Mouse (Mus musculus) liver, postnatal 0 days (tissue): ENCODE data around the gene 4930404H24Rik.

Experiments used
- CTCF ChIP-seq: sonication (generic); IDR thresholded peaks from 2 replicates; pipeline ENCODE4 v1.5.1; 2016; ENCODE audit warnings: antibody characterized with exemption, low read depth
- EP300 ChIP-seq: IDR thresholded peaks from 2 replicates; pipeline ENCODE4 v1.6.1; 2016; ENCODE audit warnings: antibody characterized with exemption, low read depth, mild to moderate bottlenecking

DNA sequence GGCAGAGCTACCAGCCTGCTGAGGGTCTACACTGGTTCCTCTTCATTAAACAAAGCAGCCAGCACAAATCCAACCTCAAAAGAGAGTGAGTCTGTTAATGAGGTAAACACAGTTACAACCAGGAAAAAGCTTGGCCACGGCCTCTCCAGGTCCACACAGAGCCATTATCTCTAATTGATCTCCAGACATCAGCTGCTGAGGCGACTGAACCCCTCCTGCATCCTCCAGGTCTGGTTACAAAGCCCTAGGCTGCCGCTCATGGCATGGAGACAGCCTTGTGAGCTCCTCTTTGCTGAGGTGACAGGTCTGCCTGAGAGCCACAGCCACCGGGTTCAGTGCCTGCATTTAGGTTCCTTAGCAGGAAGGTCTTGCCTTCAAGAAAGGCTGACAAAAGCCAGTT, 35.1 kb upstream of the 4930404H24Rik start:
- TF ChIP-seq EP300 (no peak), CTCF (no peak)
